Mouse (Mus musculus): ENCODE data around the gene Acap2. TPM values are rescaled to one million over a fixed set of nuclear protein-coding genes. Genes with fewer than 3 reads are reported as not detected.

The Acap2 gene
- total and polyA plus RNA-seq, 2 experiments from 2014 or later: 7.0 to 13.2 TPM

- WGBS: 84% methylated on average over 5 of the region's 7 CpGs
- no peak overlapping the region for H3K4me3 ChIP-seq (ENCODE audit: low read depth, low read length)
- ATAC-seq (ENCODE audit: insufficient read depth, low read depth): no peak
These were observed 4.7 kb upstream of the Acap2 start for GRCm38 (mm10) chr16:31205726-31206125.

GRCm38 (mm10) chr16:31205187-31205586 is 4.1 kb upstream of the Acap2 start:
- Histone ChIP-seq H3K27ac (ENCODE audit: low read depth) (no peak overlapping the region), H3K9ac (replicated peaks; ENCODE audit: low read depth, low read length) (no peak overlapping the region), H3K9me3 (replicated peaks; ENCODE audit: control insufficient read depth, low read length) (no peaks in the 10 kb centered on the region), H3K27me3 (ENCODE audit: control insufficient read depth, insufficient read depth, low read length) (no peaks in the 10 kb centered on the region), H3K36me3 (replicated peaks; ENCODE audit: control insufficient read depth, insufficient read depth, low read length) (no peaks in the 10 kb centered on the region), H3K4me1 (ENCODE audit: control insufficient read depth, insufficient read depth) (peaks cover 12% of the 10 kb centered on the region), H3K4me2 (ENCODE audit: low read depth, low read length) (no peak overlapping the region), H3K4me3 (ENCODE audit: low read depth, low read length) (no peak overlapping the region)
- ATAC-seq (ENCODE audit: insufficient read depth, low read depth): no peak
- DNase-seq (ENCODE audit: low spot score): no peak
- 89% methylated on average over 8 of the region's 8 CpGs for WGBS
- TF ChIP-seq EP300 (IDR thresholded peaks at IDR 0.05; ENCODE audit: low read depth) (no peak), CTCF (IDR thresholded peaks at IDR 0.05; ENCODE audit: low read depth) (no peak)

More at GRCm38 (mm10) chr16:31205726-31206125, 4.7 kb upstream of the Acap2 start:
- Histone ChIP-seq H3K4me2 (ENCODE audit: low read depth, low read length) (no peak overlapping the region), H3K4me1 (ENCODE audit: control insufficient read depth, insufficient read depth) (peaks cover 12% of the 10 kb centered on the region), H3K27ac (ENCODE audit: low read depth) (no peak overlapping the region), H3K9ac (replicated peaks; ENCODE audit: low read depth, low read length) (no peak overlapping the region), H3K9me3 (replicated peaks; ENCODE audit: control insufficient read depth, low read length) (no peaks in the 10 kb centered on the region), H3K36me3 (replicated peaks; ENCODE audit: control insufficient read depth, insufficient read depth, low read length) (no peaks in the 10 kb centered on the region), H3K27me3 (ENCODE audit: control insufficient read depth, insufficient read depth, low read length) (no peaks in the 10 kb centered on the region)
- TF ChIP-seq EP300 (IDR thresholded peaks at IDR 0.05; ENCODE audit: low read depth) (no peak), CTCF (IDR thresholded peaks at IDR 0.05; ENCODE audit: low read depth) (no peak)
- no peak for DNase-seq (ENCODE audit: low spot score)

GRCm38 (mm10) chr16:31204216-31204615 is 3.2 kb upstream of the Acap2 start:
- Histone ChIP-seq H3K27me3 (ENCODE audit: control insufficient read depth, insufficient read depth, low read length) (no peaks in the 10 kb centered on the region), H3K9ac (replicated peaks; ENCODE audit: low read depth, low read length) (no peak overlapping the region), H3K4me3 (ENCODE audit: low read depth, low read length) (no peak overlapping the region), H3K27ac (ENCODE audit: low read depth) (no peak overlapping the region), H3K4me1 (ENCODE audit: control insufficient read depth, insufficient read depth) (peaks cover 18% of the 10 kb centered on the region), H3K9me3 (replicated peaks; ENCODE audit: control insufficient read depth, low read length) (no peaks in the 10 kb centered on the region), H3K36me3 (replicated peaks; ENCODE audit: control insufficient read depth, insufficient read depth, low read length) (no peaks in the 10 kb centered on the region), H3K4me2 (ENCODE audit: low read depth, low read length) (no peak overlapping the region)
- TF ChIP-seq EP300 (IDR thresholded peaks at IDR 0.05; ENCODE audit: low read depth): no peak
- no peak for TF ChIP-seq CTCF (IDR thresholded peaks at IDR 0.05; ENCODE audit: low read depth)
- ATAC-seq (ENCODE audit: insufficient read depth, low read depth) (no peak), DNase-seq (ENCODE audit: low spot score) (no peak)
- 57% methylated on average over 1 of the region's 1 CpGs for WGBS

- H3K27ac ChIP-seq (ENCODE audit: low read depth): peak overlapping the region; percentile 36
- H3K27me3 ChIP-seq (ENCODE audit: control insufficient read depth, insufficient read depth, low read length): no peaks in the 10 kb centered on the region
- WGBS: 81% methylated on average over 2 of the region's 2 CpGs
- H3K36me3 ChIP-seq (replicated peaks; ENCODE audit: control insufficient read depth, insufficient read depth, low read length): no peaks in the 10 kb centered on the region
- ATAC-seq (ENCODE audit: insufficient read depth, low read depth) (no peak), DNase-seq (ENCODE audit: low spot score) (no peak)
- peak overlapping the region; percentile 84 for H3K4me3 ChIP-seq (ENCODE audit: low read depth, low read length)
- no peak for TF ChIP-seq CTCF (IDR thresholded peaks at IDR 0.05; ENCODE audit: low read depth)
- TF ChIP-seq EP300 (IDR thresholded peaks at IDR 0.05; ENCODE audit: low read depth): no peak
- no peaks in the 10 kb centered on the region for H3K9me3 ChIP-seq (replicated peaks; ENCODE audit: control insufficient read depth, low read length)
- H3K9ac ChIP-seq (replicated peaks; ENCODE audit: low read depth, low read length): no peak overlapping the region
- peaks cover 15% of the 10 kb centered on the region for H3K4me1 ChIP-seq (ENCODE audit: control insufficient read depth, insufficient read depth)
- H3K4me2 ChIP-seq (ENCODE audit: low read depth, low read length): peak overlapping the region; percentile 45
These were observed 659 bp upstream of the Acap2 start for GRCm38 (mm10) chr16:31201704-31202103.

DNA sequence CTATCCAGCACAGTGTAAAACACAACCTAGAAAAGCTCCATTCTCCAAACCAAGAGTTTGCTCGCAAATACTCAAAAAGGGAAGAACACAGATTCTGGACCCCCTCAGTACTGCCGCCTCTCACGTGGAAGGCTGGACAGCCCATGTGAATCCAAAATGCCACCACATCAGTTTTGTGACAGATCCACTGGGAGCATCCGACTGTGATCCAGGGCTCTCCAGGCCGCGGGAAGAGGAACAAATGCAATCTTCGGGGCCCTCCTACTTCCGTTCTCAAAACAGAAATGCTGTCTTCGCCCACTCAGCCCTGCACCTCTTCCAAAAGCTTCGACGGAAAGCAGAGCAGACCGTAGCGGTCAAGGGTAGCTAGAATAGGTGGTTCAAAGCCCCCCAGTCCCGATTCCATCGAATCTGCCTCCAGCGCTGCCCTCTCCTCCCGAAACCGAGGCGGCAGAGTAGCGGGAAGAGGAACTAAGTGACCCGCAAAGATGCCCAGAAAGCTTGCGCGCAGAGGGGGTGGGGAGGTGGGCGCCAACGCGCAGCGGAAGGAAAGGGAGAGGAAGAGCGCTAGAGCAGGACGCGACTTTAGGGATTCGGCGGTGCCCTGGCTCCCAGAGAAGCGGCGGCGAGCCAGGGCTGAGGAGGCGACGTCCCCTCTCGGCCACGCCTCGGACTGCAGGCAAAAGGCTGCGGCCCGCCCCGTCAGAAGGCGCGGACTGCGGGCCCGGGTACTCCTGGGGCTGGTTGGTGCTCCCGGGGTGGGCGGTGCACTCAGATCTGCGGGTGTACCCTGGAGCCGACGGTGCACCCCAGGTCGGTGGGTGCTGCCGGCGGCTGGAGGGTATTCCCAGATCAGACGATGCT is 887 bp downstream of the Acap2 start:
- DNase-seq (ENCODE audit: low spot score): peak; percentile 58
- no peaks in the 10 kb centered on the region for H3K27me3 ChIP-seq (ENCODE audit: control insufficient read depth, insufficient read depth, low read length)
- TF ChIP-seq EP300 (IDR thresholded peaks at IDR 0.05; ENCODE audit: low read depth): no peak
- 0 out of 2 replicates have a peak, but pooled peaks have one; percentile 8 for TF ChIP-seq CTCF (IDR thresholded peaks at IDR 0.05; ENCODE audit: low read depth)
- H3K9me3 ChIP-seq (replicated peaks; ENCODE audit: control insufficient read depth, low read length): no peaks in the 10 kb centered on the region
- H3K27ac ChIP-seq (ENCODE audit: low read depth): peak overlapping the region; percentile 92
- H3K36me3 ChIP-seq (replicated peaks; ENCODE audit: control insufficient read depth, insufficient read depth, low read length): no peaks in the 10 kb centered on the region
- peaks cover 15% of the 10 kb centered on the region for H3K4me1 ChIP-seq (ENCODE audit: control insufficient read depth, insufficient read depth)
- peak overlapping the region; percentile 84 for H3K4me3 ChIP-seq (ENCODE audit: low read depth, low read length)
- WGBS: 1% methylated on average over 51 of the region's 56 CpGs
- peak overlapping the region; percentile 88 for H3K9ac ChIP-seq (replicated peaks; ENCODE audit: low read depth, low read length)
- H3K4me2 ChIP-seq (ENCODE audit: low read depth, low read length): peak overlapping the region; percentile 85
- ATAC-seq (ENCODE audit: insufficient read depth, low read depth): peak; percentile 44

Data from heart, postnatal 0 days (tissue).